In genomic region chr3:126273566-126273965, GRCm38 (mm10) we compare ENCODE assay signal across 23 mouse cellular contexts.
A peak's percentile ranks its signal among the peaks of the same experiment; 100 is the strongest.
DNase-seq lines count a peak whose midpoint lies in the region; ATAC-seq and TF ChIP-seq lines count a peak whose summit lies in the region.
"Had no signal": no experiment of that assay in that cellular context is flagged by ENCODE, and none has a peak within 500 bp of the region (broad histone marks: within the 10 kb centered on the region; RNA-seq: fewer than 3 reads in every experiment).

No protein-coding gene starts in this region.

- no peaks in the 10 kb centered on the region for H3K9me3 ChIP-seq in hindbrain, embryonic 13.5 days

- no peaks in the 10 kb centered on the region for H3K79me2 ChIP-seq in C2C12 (ENCODE audit: control insufficient read depth, insufficient read depth)

- no peaks in the 10 kb centered on the region for H3K36me3 ChIP-seq in C2C12 (ENCODE audit: control insufficient read depth, insufficient read depth)
- no peaks in the 10 kb centered on the region for H3K36me3 ChIP-seq in hindbrain, embryonic 13.5 days
- H3K36me3 ChIP-seq: G1E had no signal

- no peak for ATAC-seq in hindbrain, embryonic 13.5 days (ENCODE audit: low FRiP score)
- ATAC-seq: activated CD4-positive, CD25-positive, alpha-beta regulatory T cell, adult 4 months; CD4-positive, CD25-positive, alpha-beta regulatory T cell, adult 4 months; Patski had no signal

- TF ChIP-seq CTCF in C2C12 (IDR thresholded peaks at IDR 0.05; ENCODE audit: control insufficient read depth, insufficient read depth, insufficient read length): no peak
- TF ChIP-seq CTCF in embryonic fibroblast, embryonic 13.5 days (IDR thresholded peaks at IDR 0.05; ENCODE audit: borderline replicate concordance, insufficient read depth, low read length): no peak

- no peak overlapping the region for H3K9ac ChIP-seq in hindbrain, embryonic 13.5 days

- no peaks in the 10 kb centered on the region for H3K27me3 ChIP-seq in C2C12 (ENCODE audit: control insufficient read depth, insufficient read depth, insufficient read length)
- no peaks in the 10 kb centered on the region for H3K27me3 ChIP-seq in hindbrain, embryonic 13.5 days
- H3K27me3 ChIP-seq: CH12.LX, Patski had no signal

- H3K27ac ChIP-seq in embryonic fibroblast, embryonic 13.5 days (ENCODE audit: insufficient read depth, low read length): peak overlapping the region; percentile 38; the same call in 1 of the 2 replicates
- H3K27ac ChIP-seq in hindbrain, embryonic 13.5 days: no peak overlapping the region

- peak; percentile 34 for DNase-seq in 3T3-L1 (ENCODE audit: low read depth, low spot score)
- no peak for DNase-seq in heart, adult 11 months
- DNase-seq in kidney, adult 8-10 months: no peak
- DNase-seq: adrenal gland, adult 2 months; adrenal gland, adult 8-10 months; adrenal gland, postnatal 10 days; adrenal gland, postnatal 14 days; adrenal gland, postnatal 25 days; adrenal gland, postnatal 36 days; B cell, adult 2 months; cerebellum, adult 11 months; cerebellum, adult 11-12 months; cerebellum, adult 18-20 months; cerebellum, adult 2 months; cerebellum, adult 8-10 months had no signal

- H3ac ChIP-seq in C2C12 (ENCODE audit: control insufficient read depth, insufficient read length, low read depth): no peak overlapping the region

- no peak overlapping the region for H3K4me2 ChIP-seq in hindbrain, embryonic 13.5 days

- no peaks in the 10 kb centered on the region; the same call in 1 of the 2 replicates for H3K4me1 ChIP-seq in embryonic fibroblast, embryonic 13.5 days (ENCODE audit: control insufficient read depth, insufficient read depth, low read length)
- no peaks in the 10 kb centered on the region for H3K4me1 ChIP-seq in hindbrain, embryonic 13.5 days (replicated peaks)

- 92% methylated on average over 3 of the region's 3 CpGs for WGBS in hindbrain, embryonic 13.5 days

- H3K4me3 ChIP-seq in C2C12 (ENCODE audit: insufficient read depth, poor library complexity, severe bottlenecking): no peak overlapping the region
- H3K4me3 ChIP-seq in embryonic fibroblast, embryonic 13.5 days (ENCODE audit: insufficient read depth, low read length): no peak overlapping the region
- no peak overlapping the region for H3K4me3 ChIP-seq in hindbrain, embryonic 13.5 days

- no peak for TF ChIP-seq POLR2A in embryonic fibroblast, embryonic 13.5 days (IDR thresholded peaks at IDR 0.05; ENCODE audit: low read depth, low read length)

- H3K79me3 ChIP-seq in C2C12 (ENCODE audit: low read depth): no peaks in the 10 kb centered on the region

TF ChIP-seq in C2C12, 6 proteins besides CTCF, POLR2A, EP300 and RAD21:
- TF ChIP-seq FOSL1 (IDR thresholded peaks at IDR 0.05; ENCODE audit: insufficient read depth, low read length, poor library complexity, severe bottlenecking): peak; percentile 92
- no peak for TF ChIP-seq MYOD1 (IDR thresholded peaks at IDR 0.05; ENCODE audit: control insufficient read depth, insufficient read length, low read depth)
